Mouse (Mus musculus) spleen, adult 2 months (tissue): Measurements from ENCODE around the gene Stard7.

Source experiments
- CTCF ChIP-seq: fragments of 200-500 bp; IDR thresholded peaks from 2 replicates; pipeline ENCODE4 v1.5.1; 2011; ENCODE audit warnings: mild to moderate bottlenecking, inconsistent platforms; ENCODE audit not compliant: insufficient read depth, insufficient read length, insufficient replicate concordance; ENCODE audit errors: extremely low read depth
- POLR2A ChIP-seq: fragments of 200-500 bp; IDR thresholded peaks from 2 replicates; pipeline ENCODE4 v1.6.1; 2011; ENCODE audit warnings: low read depth, low read length, inconsistent platforms

DNA sequence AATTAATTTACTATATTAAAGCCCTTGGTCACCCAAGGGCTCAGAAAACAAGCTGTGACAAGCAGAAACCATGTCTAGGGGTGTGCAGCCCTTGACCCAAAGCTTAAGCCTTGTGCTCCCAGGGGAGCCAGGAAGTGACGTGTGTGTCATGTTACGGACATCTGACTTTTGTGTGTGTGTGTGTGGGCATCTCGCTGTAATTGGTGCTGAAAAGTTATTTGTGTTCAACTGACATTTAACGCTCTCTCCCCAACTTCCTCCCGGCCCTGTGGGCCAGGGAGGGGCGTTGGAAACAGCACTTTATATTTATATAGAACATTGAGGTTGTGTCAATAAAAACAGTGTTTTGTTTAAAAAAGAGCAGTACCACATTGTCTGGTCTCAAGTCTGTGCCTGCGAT lies 68.0 kb downstream of the Stard7 start:
- TF ChIP-seq CTCF (no peak), POLR2A (peak; percentile 13; the same call in 1 of the 2 replicates)
